Mouse (Mus musculus): ENCODE measurements around the gene Utf1. TPM values are rescaled to one million over a fixed set of nuclear protein-coding genes. Genes with fewer than 3 reads are reported as not detected.

Gene Utf1
- total RNA-seq, 2 experiments from 2014 or later = not detected

- intact Hi-C loops (cut with DNase I) = no loop called here
- no peak for DNase-seq
Observed at GRCm38 (mm10) chr7:139970216-139970919, 26.8 kb downstream of the Utf1 start.

GRCm38 (mm10) chr7:139970979-139971378 is 27.4 kb downstream of the Utf1 start:
- no peak for DNase-seq
- intact Hi-C loops (cut with DNase I) = no loop called here

GRCm38 (mm10) chr7:139971436-139971835 is 27.8 kb downstream of the Utf1 start:
- intact Hi-C loops (cut with DNase I) = no loop called here

GRCm38 (mm10) chr7:139972923-139973331 is 29.3 kb downstream of the Utf1 start:
- no peak for DNase-seq
- intact Hi-C loops (cut with DNase I) = no loop called here

More at GRCm38 (mm10) chr7:139971436-139971835, 27.8 kb downstream of the Utf1 start:
- DNase-seq = no peak

GRCm38 (mm10) chr7:139974307-139974706 is 30.7 kb downstream of the Utf1 start:
- DNase-seq = no peak
- intact Hi-C loops (cut with DNase I) = no loop called here

- DNase-seq = no peak
- intact Hi-C loops (cut with DNase I) = no loop called here
Observed at GRCm38 (mm10) chr7:139975471-139975870, 31.9 kb downstream of the Utf1 start.

GRCm38 (mm10) chr7:139978278-139978892 is 34.8 kb downstream of the Utf1 start, which contains the start of gene 6430531B16Rik:
Gene 6430531B16Rik (minus strand): TSS chr7:139978755.
- DNase-seq = peak; percentile 69 to 75
- intact Hi-C loops (cut with DNase I) = no loop called here

- peak in 1 of 2 experiments; percentile 12 for DNase-seq
- intact Hi-C loops (cut with DNase I) = no loop called here
Observed at GRCm38 (mm10) chr7:139979011-139979719, 35.6 kb downstream of the Utf1 start.

GRCm38 (mm10) chr7:139980778-139981177 is 37.2 kb downstream of the Utf1 start:
- DNase-seq = no peak
- intact Hi-C loops (cut with DNase I) = no loop called here

- no peak for DNase-seq
- intact Hi-C loops (cut with DNase I) = no loop called here
Observed at GRCm38 (mm10) chr7:139982058-139982457, 38.5 kb downstream of the Utf1 start.

- intact Hi-C loops (cut with DNase I) = no loop called here
- DNase-seq = no peak
Observed at GRCm38 (mm10) chr7:139984505-139984904, 40.9 kb downstream of the Utf1 start.

- no peak for DNase-seq
- intact Hi-C loops (cut with DNase I) = no loop called here
Observed at GRCm38 (mm10) chr7:139988272-139988671, 44.7 kb downstream of the Utf1 start.

- DNase-seq = no peak
- intact Hi-C loops (cut with DNase I) = no loop called here
Observed at GRCm38 (mm10) chr7:139990864-139991394, 47.3 kb downstream of the Utf1 start.

GRCm38 (mm10) chr7:139992406-139992805 is 48.8 kb downstream of the Utf1 start, which contains the start of gene Adam8:
Gene Adam8 (minus strand): TSS chr7:139992562.
- intact Hi-C loops (cut with DNase I) = no loop called here
- DNase-seq = no peak

GRCm38 (mm10) chr7:139993532-139993931 is 49.9 kb downstream of the Utf1 start:
- no peak for DNase-seq
- intact Hi-C loops (cut with DNase I) = no loop called here

GRCm38 (mm10) chr7:139994202-139994601 is 50.6 kb downstream of the Utf1 start:
- DNase-seq = no peak
- intact Hi-C loops (cut with DNase I) = loop anchor here (1.0 kb wide), 2 partner anchors 25 to 89 kb away; no protein-coding TSS in a partner anchor

- peak; percentile 65 to 69 for DNase-seq
- intact Hi-C loops (cut with DNase I) = loop anchor here (1.0 kb wide), 2 partner anchors 25 to 89 kb away; no protein-coding TSS in a partner anchor
Observed at GRCm38 (mm10) chr7:139994676-139995075, 51.1 kb downstream of the Utf1 start.

Measured in heart, postnatal 36 days (tissue).